Mouse (Mus musculus) T-helper 2 cell (primary cell): ENCODE measurements around the gene Ppp4r2.

Experiments used
- in situ Hi-C: fragments of 300-600 bp; cut with MboI, MseI; formaldehyde crosslinking; loops from one replicate; pipeline ENCODE4 v1.15.1; 2025; ENCODE audit warnings: high pct_unique_total_duplicates

The Ppp4r2 gene

DNA sequence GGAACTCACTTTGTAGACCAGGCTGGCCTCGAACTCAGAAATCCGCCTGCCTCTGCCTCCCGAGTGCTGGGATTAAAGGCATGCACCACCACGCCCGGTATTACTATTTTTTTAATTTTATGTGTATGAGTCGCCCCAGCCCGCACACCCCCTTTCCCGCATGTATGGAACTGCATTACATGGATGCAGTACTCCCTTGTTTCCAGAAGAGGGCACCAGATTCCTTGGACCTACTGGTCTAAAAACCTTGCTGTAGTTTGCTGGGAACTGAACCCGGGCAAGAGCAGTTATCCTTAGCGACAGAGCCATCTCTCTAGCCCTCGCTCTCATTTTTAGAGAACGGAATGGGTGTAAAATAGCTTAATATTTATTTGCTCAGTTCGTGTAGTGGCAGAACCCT lies 49.8 kb downstream of the Ppp4r2 start:
- in situ Hi-C loops = no loop called here

DNA sequence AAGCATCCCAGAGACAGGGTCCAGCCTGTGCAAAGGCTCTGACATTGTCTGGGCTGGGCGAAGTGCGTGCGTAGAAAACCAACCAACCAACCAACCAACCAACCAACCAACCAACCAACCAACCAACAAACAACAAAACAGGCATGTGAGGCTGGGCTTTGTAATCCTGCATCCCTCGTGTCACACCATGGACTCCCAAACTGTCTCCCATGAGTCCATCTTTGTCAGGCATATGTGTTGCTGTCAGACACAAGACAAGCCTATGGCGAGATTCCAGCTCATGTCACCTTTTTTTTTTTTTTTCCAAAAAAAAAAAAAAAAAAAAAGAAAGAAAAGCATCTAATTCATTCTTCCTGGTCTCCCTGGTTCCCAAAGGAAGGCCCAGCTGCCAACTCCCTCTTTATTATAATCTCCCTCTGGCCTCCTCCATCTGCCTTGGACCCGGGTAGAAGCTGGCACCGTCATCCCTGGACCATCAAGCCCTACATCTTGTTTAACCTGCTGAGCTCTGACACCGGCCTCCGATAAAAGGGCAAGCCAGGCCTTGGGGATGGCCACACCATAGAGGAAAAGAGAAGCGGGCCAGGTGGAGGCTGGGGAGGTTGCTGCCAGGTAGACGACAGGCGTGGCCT lies 51.3 kb downstream of the Ppp4r2 start:
- in situ Hi-C loops = loop anchor here (5.0 kb wide), 1 partner anchor 378 kb away; no protein-coding TSS in a partner anchor

GRCm38 (mm10) chr6:100885376-100885775 lies 52.0 kb downstream of the Ppp4r2 start:
- in situ Hi-C loops = loop anchor here (5.0 kb wide), 1 partner anchor 377 kb away; no protein-coding TSS in a partner anchor

GRCm38 (mm10) chr6:100887012-100887411 lies 53.6 kb downstream of the Ppp4r2 start:
- in situ Hi-C loops = loop anchor here (5.0 kb wide), 1 partner anchor 375 kb away; no protein-coding TSS in a partner anchor

- in situ Hi-C loops = loop anchor here (5.0 kb wide), 1 partner anchor 373 kb away; no protein-coding TSS in a partner anchor
Measured at GRCm38 (mm10) chr6:100889340-100889739, 55.9 kb downstream of the Ppp4r2 start.

- in situ Hi-C loops = no loop called here
Measured at GRCm38 (mm10) chr6:100892489-100892888, 59.1 kb downstream of the Ppp4r2 start.

DNA sequence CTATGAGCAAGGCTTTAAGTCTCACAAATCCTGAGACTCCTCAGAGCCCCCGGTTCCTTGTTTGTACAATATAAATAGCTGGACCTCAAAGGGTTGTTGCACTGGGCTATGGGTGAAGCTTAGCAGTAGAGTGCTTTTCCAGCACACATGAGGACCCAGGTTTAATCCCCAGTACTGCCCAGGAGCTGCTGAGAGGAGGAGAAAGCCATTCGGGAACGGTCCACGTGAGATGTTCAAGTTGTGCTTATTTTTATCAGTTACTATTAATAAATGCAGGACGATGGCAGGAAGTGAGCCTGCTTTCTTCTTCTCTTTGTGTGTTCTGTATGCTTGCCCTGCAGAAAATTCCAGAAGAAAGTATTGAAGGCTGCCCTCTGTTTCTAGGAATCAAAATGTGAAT lies 59.7 kb downstream of the Ppp4r2 start:
- in situ Hi-C loops = no loop called here

DNA sequence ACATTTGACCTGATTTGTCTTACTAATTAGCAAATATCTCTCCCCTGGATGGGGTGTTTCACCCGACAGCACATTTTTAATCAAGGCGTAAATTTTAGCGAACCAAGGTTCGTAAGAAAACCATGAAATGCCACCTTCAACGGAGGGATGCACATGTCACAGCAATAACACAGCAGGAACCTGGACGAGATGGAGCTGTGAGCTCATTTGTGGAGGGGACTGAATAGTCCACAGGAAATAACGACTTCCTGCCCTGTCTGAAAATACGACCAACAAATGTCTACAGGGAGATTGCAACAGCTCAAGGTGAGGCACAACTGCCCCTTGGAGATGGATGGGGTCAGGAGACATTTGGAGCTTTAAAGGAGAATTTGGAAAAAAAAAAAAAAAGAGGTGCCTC lies 61.8 kb downstream of the Ppp4r2 start:
- in situ Hi-C loops = no loop called here

- in situ Hi-C loops = no loop called here
Measured at GRCm38 (mm10) chr6:100896883-100897282, 63.5 kb downstream of the Ppp4r2 start.

DNA sequence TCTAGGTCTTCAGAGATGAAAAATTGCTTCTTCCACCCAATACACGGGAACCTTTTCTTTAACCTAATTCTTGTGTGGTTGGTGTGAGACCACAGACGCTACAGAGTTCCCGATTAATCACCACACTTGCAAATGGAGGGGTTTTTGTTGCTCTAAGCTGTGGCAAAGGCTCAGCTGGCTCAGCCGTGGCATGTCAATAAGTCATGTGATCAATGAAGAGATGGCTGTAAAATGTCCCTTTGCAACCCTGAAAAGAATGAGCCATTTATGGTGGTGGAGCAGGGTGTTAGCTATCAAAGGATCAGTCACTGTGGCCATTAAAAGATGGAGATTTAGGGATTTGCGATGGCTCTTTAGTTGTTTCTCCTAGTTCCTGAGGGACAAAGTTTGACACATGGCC lies 71.0 kb downstream of the Ppp4r2 start:
- in situ Hi-C loops = no loop called here

- in situ Hi-C loops = no loop called here
Measured at GRCm38 (mm10) chr6:100910136-100910675, 76.8 kb downstream of the Ppp4r2 start.
